In genomic region chr17:47737271-47738065, GRCm38 (mm10) we compare ENCODE assay signal across 8 mouse cellular contexts. TPM values are rescaled to one million over a fixed set of nuclear protein-coding genes. Genes with fewer than 3 reads are reported as not detected.
A peak's percentile ranks its signal among the peaks of the same experiment; 100 is the strongest.
DNase-seq lines count a peak whose midpoint lies in the region; ATAC-seq and TF ChIP-seq lines count a peak whose summit lies in the region.

No protein-coding gene starts in this region.

- DNase-seq in Patski (ENCODE audit: low read depth, low spot score) = peak; percentile 59
- peak; percentile 77 to 83 for DNase-seq in cerebellum, postnatal 36 days
- peak; percentile 92 for DNase-seq in gastrocnemius, adult 18-20 months (ENCODE audit: low spot score)
- peak; percentile 34 to 84 for DNase-seq in left cerebral cortex, adult 8-10 months (ENCODE audit: low spot score in 2 of 2)
- peak; percentile 81 for DNase-seq in right cerebral cortex, postnatal 10 days (ENCODE audit: low spot score in 2 of 2)
- DNase-seq in urinary bladder, postnatal 14 days (ENCODE audit: low spot score) = peak; percentile 89

- peak overlapping the region; percentile 58 for H3K27ac ChIP-seq in hindbrain, embryonic 16.5 days (ENCODE audit: low read depth, low read length)

- H3K4me2 ChIP-seq in hindbrain, embryonic 16.5 days (ENCODE audit: low read length) = peak overlapping the region; percentile 92

- peak overlapping the region; percentile 72 for H3K9ac ChIP-seq in hindbrain, embryonic 16.5 days (ENCODE audit: low read depth, low read length)

- in situ Hi-C loops in Patski (cut with MboI; ENCODE audit: low pct_unique_long_range_greater_than_20kb) = no loop called here

- no peaks in the 10 kb centered on the region for H3K27me3 ChIP-seq in Patski
- peaks cover 10% of the 10 kb centered on the region; the same call in 1 of the 2 replicates for H3K27me3 ChIP-seq in hindbrain, embryonic 16.5 days (replicated peaks; ENCODE audit: control insufficient read depth, insufficient read depth, low read length)

- POLR2A ChIA-PET in Patski (lab: Charles Lee) = interaction anchor here (0.6 to 6.6 kb wide), 4 partner anchors 21 to 104 kb away, joined by 3 to 91 read pairs (median 4); no protein-coding TSS in a partner anchor

- CTCF ChIA-PET in Patski (lab: Charles Lee) = interaction anchor here (0.8 to 2.8 kb wide), 6 partner anchors 17 to 57 kb away, joined by 3 to 14 read pairs (median 4); no protein-coding TSS in a partner anchor

- TF ChIP-seq CTCF in Patski (IDR thresholded peaks at IDR 0.05) = no peak

- peaks cover 15% of the 10 kb centered on the region for H3K4me1 ChIP-seq in hindbrain, embryonic 16.5 days (ENCODE audit: control insufficient read depth, insufficient read depth, low read depth, low read length)

- H3K9me3 ChIP-seq in hindbrain, embryonic 16.5 days (ENCODE audit: control insufficient read depth, low read length) = no peaks in the 10 kb centered on the region

- no peaks in the 10 kb centered on the region for H3K36me3 ChIP-seq in hindbrain, embryonic 16.5 days (ENCODE audit: control insufficient read depth, insufficient read depth, low read length)

- peak; percentile 83 for ATAC-seq in Patski
- ATAC-seq in hindbrain, embryonic 16.5 days = peak; percentile 84
- peak; percentile 75 for ATAC-seq in megakaryocyte, adult 5-6 weeks (ENCODE audit: poor library complexity, severe bottlenecking)

- H3K4me3 ChIP-seq in hindbrain, embryonic 16.5 days (ENCODE audit: low read length) = peak overlapping the region; percentile 64

- WGBS in hindbrain, embryonic 16.5 days = under 1% methylated on average over 39 of the region's 60 CpGs

RNA-seq across cellular contexts. Expression of gene Tfeb, which starts 0.6 kb away (rescaled TPM):
- polyA plus RNA-seq in Patski (2021) = 48.3 TPM
- 100 to 1,000 TPM in 1 of 2 experiments, 10 to 100 TPM in 1; 93.6 to 108 TPM for total RNA-seq in gastrocnemius, adult 18-20 months (2021)
- 4.6 and 4.7 TPM in 2 replicates for polyA plus RNA-seq in hindbrain, embryonic 16.5 days (2015; fragmentation: Nextera tagmentation; extraction: Ambion mirVana)
- 10 to 100 TPM; 12.3 to 17.8 (median 15.1) TPM for total RNA-seq in left cerebral cortex, adult 8-10 months (2022)
- total RNA-seq in megakaryocyte, adult 5-6 weeks (2015) = 31.0 and 31.7 TPM in 2 replicates
- 38.5 and 39.9 TPM in 2 replicates for total RNA-seq in megakaryocyte, adult 5-6 weeks (2017)

RNA-seq across cellular contexts. Expression of gene Pgc, which starts 10.8 kb away (rescaled TPM):
- polyA plus RNA-seq in Patski (2021) = not detected
- total RNA-seq in gastrocnemius, adult 18-20 months (2021) = not detected
- polyA plus RNA-seq in hindbrain, embryonic 16.5 days (2015; fragmentation: Nextera tagmentation; extraction: Ambion mirVana) = 0.11 TPM in 1 of 2 replicates, not detected in the other
- total RNA-seq in left cerebral cortex, adult 8-10 months (2022) = not detected
- total RNA-seq in megakaryocyte, adult 5-6 weeks (2015) = not detected in 2 replicates
- total RNA-seq in megakaryocyte, adult 5-6 weeks (2017) = not detected in 2 replicates

RNA-seq across cellular contexts. Expression of gene Prickle4, which starts 42.9 kb away (rescaled TPM):
- polyA plus RNA-seq in Patski (2021) = 5.5 TPM
- 1 to 10 TPM; 2.3 to 2.6 TPM for total RNA-seq in gastrocnemius, adult 18-20 months (2021)
- 0.72 and 1.6 TPM in 2 replicates for polyA plus RNA-seq in hindbrain, embryonic 16.5 days (2015; fragmentation: Nextera tagmentation; extraction: Ambion mirVana)
- total RNA-seq in left cerebral cortex, adult 8-10 months (2022) = 1 to 10 TPM; 1.8 to 5.2 (median 4.3) TPM
- total RNA-seq in megakaryocyte, adult 5-6 weeks (2015) = 0.16 TPM in 1 of 2 replicates, not detected in the other
- total RNA-seq in megakaryocyte, adult 5-6 weeks (2017) = 1.1 TPM in 1 of 2 replicates, not detected in the other

RNA-seq across cellular contexts. Expression of gene Gm21981, which starts 43.2 kb away (rescaled TPM):
- polyA plus RNA-seq in Patski (2021) = 1.0 TPM
- total RNA-seq in gastrocnemius, adult 18-20 months (2021) = under 1 TPM; 0.28 to 0.59 TPM
- polyA plus RNA-seq in hindbrain, embryonic 16.5 days (2015; fragmentation: Nextera tagmentation; extraction: Ambion mirVana) = 1.4 TPM in 2 replicates
- total RNA-seq in left cerebral cortex, adult 8-10 months (2022) = 1 to 10 TPM; 2.4 to 4.9 (median 4.1) TPM
- not detected in 2 replicates for total RNA-seq in megakaryocyte, adult 5-6 weeks (2015)
- total RNA-seq in megakaryocyte, adult 5-6 weeks (2017) = not detected in 2 replicates

RNA-seq across cellular contexts. Expression of gene Frs3, which starts 48.6 kb away (rescaled TPM):
- polyA plus RNA-seq in Patski (2021) = 8.2 TPM
- total RNA-seq in gastrocnemius, adult 18-20 months (2021) = 1 to 10 TPM; 6.8 to 7.2 TPM
- polyA plus RNA-seq in hindbrain, embryonic 16.5 days (2015; fragmentation: Nextera tagmentation; extraction: Ambion mirVana) = 55.7 and 58.1 TPM in 2 replicates
- total RNA-seq in left cerebral cortex, adult 8-10 months (2022) = 10 to 100 TPM; 27.3 to 37.3 (median 33.4) TPM
- total RNA-seq in megakaryocyte, adult 5-6 weeks (2015) = 0.71 TPM in 1 of 2 replicates, not detected in the other
- total RNA-seq in megakaryocyte, adult 5-6 weeks (2017) = 0.12 and 0.15 TPM in 2 replicates

Comparison
In these comparisons a context has a peak if more than half of its experiments do, and no peak if none do; other contexts are left out.
1. Peak in every context shown above with its lines: DNase-seq, ATAC-seq, H3K4me3 ChIP-seq and H3K27ac ChIP-seq.